In the genomic region with DNA sequence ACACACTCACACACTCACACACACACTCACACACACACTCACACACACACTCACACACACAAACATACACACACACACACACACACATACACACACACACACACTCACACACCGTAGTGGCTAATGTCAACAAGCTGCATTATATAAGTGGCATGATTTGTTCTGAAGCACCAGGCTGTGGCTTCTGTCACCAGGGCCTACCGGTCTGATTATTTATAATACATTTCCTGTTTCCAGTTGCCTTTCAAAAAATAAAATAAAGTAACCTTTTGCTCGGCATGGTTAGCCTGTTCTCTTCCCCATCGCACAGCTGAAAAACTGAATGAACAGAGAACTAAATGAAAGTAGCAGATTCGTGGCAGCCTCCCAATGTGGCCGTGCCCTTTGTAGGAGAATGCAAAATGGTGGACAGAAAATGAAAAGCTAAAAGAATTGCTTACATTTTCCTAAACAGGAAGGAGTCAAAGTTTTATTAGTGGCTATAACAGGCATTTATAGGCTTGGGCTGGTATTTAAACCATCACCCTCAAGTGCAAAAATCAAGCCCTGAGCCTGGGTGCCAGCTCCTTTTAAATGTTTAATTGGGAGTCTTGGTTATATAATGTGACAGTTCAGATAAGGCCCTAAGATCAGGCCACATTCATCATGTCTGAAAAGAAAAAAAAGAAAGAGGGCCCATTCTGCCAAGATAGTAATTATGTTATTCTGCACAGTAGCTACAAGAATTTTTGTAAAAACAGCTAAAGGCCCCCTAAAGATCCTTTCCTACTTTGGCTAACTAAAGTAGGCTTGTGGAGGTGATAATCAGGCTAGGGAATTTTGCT, we compare ENCODE assay signal across 8 mouse cellular contexts. TPM values are rescaled to one million over a fixed set of nuclear protein-coding genes. Genes with fewer than 3 reads are reported as not detected.
DNase-seq lines count a peak whose midpoint lies in the region; ATAC-seq and TF ChIP-seq lines count a peak whose summit lies in the region.

No protein-coding gene starts in this region.

- H3K27ac ChIP-seq in hindbrain, embryonic 12.5 days = peak overlapping the region; percentile 97
- H3K27ac ChIP-seq in limb, embryonic 14.5 days (replicated peaks; ENCODE audit: low read depth, low read length) = no peak overlapping the region
- H3K27ac ChIP-seq in stomach, embryonic 16.5 days (ENCODE audit: low read length) = no peak overlapping the region

- DNase-seq in embryo, embryonic 10.5 days (ENCODE audit: low spot score) = peak; percentile 14
- no peak for DNase-seq in embryo, embryonic 9.5 days (ENCODE audit: extremely low spot score)
- DNase-seq in brain, adult 2 months (ENCODE audit: low read depth, low spot score) = peak; percentile 16
- peak; percentile 47 for DNase-seq in limb, embryonic 14.5 days (ENCODE audit: low spot score)
- no peak for DNase-seq in gastrocnemius, postnatal 36 days
- no peak for DNase-seq in ovary, postnatal 14 days (ENCODE audit: low spot score)

- peak overlapping the region; percentile 94 for H3K9ac ChIP-seq in hindbrain, embryonic 12.5 days
- H3K9ac ChIP-seq in limb, embryonic 14.5 days (ENCODE audit: low read depth, low read length, severe bottlenecking) = peak overlapping the region; percentile 22
- no peak overlapping the region for H3K9ac ChIP-seq in stomach, embryonic 16.5 days (ENCODE audit: low read length)

- WGBS in hindbrain, embryonic 12.5 days = 44% methylated on average over 6 of the region's 6 CpGs
- WGBS in limb, embryonic 14.5 days = 23% methylated on average over 6 of the region's 6 CpGs
- 36% methylated on average over 6 of the region's 6 CpGs for WGBS in stomach, embryonic 16.5 days

- no peak for TF ChIP-seq POLR2A in limb, embryonic 14.5 days (IDR thresholded peaks at IDR 0.05; ENCODE audit: borderline replicate concordance, extremely low read depth, insufficient read depth, insufficient read length)

- intact Hi-C loops in gastrocnemius, postnatal 36 days (cut with DNase I) = loop anchor here (5.0 to 10.0 kb wide), 3 partner anchors 202 to 342 kb away; no protein-coding TSS in a partner anchor

- peak overlapping the region; percentile 56 for H3K4me3 ChIP-seq in hindbrain, embryonic 12.5 days
- peak overlapping the region; percentile 67 for H3K4me3 ChIP-seq in limb, embryonic 14.5 days (replicated peaks; ENCODE audit: low read length)
- peak overlapping the region; percentile 88 for H3K4me3 ChIP-seq in stomach, embryonic 16.5 days (replicated peaks; ENCODE audit: low read length)

- ATAC-seq in hindbrain, embryonic 12.5 days (ENCODE audit: low FRiP score) = no peak
- ATAC-seq in limb, embryonic 14.5 days (ENCODE audit: low FRiP score, low read depth) = no peak
- ATAC-seq in stomach, embryonic 16.5 days (ENCODE audit: insufficient read depth, low FRiP score) = no peak

- peaks cover 45% of the 10 kb centered on the region for H3K4me1 ChIP-seq in hindbrain, embryonic 12.5 days
- peaks cover 26% of the 10 kb centered on the region for H3K4me1 ChIP-seq in limb, embryonic 14.5 days (ENCODE audit: control insufficient read depth, insufficient read depth, low read length)
- H3K4me1 ChIP-seq in stomach, embryonic 16.5 days (ENCODE audit: control insufficient read depth, insufficient read depth, low read length) = peaks cover 8% of the 10 kb centered on the region; the same call in 1 of the 2 replicates

- H3K27me3 ChIP-seq in hindbrain, embryonic 12.5 days = no peaks in the 10 kb centered on the region
- no peaks in the 10 kb centered on the region for H3K27me3 ChIP-seq in limb, embryonic 14.5 days (ENCODE audit: control insufficient read depth, insufficient read depth, low read length)
- no peaks in the 10 kb centered on the region for H3K27me3 ChIP-seq in stomach, embryonic 16.5 days (ENCODE audit: control insufficient read depth, insufficient read depth, low read length)

- peak overlapping the region; percentile 68 for H3K4me2 ChIP-seq in hindbrain, embryonic 12.5 days (replicated peaks)
- peak overlapping the region; percentile 73 for H3K4me2 ChIP-seq in limb, embryonic 14.5 days (replicated peaks; ENCODE audit: low read depth, low read length, severe bottlenecking)
- peak overlapping the region; percentile 84 for H3K4me2 ChIP-seq in stomach, embryonic 16.5 days (ENCODE audit: low read depth, low read length)

- no peaks in the 10 kb centered on the region for H3K9me3 ChIP-seq in hindbrain, embryonic 12.5 days (replicated peaks)
- no peaks in the 10 kb centered on the region for H3K9me3 ChIP-seq in limb, embryonic 14.5 days (ENCODE audit: control insufficient read depth, low read length)
- no peaks in the 10 kb centered on the region for H3K9me3 ChIP-seq in stomach, embryonic 16.5 days (replicated peaks; ENCODE audit: control insufficient read depth, low read length)

- H3K36me3 ChIP-seq in hindbrain, embryonic 12.5 days = peaks cover 20% of the 10 kb centered on the region
- H3K36me3 ChIP-seq in limb, embryonic 14.5 days (ENCODE audit: control insufficient read depth, insufficient read depth, low read length) = peaks cover 24% of the 10 kb centered on the region
- no peaks in the 10 kb centered on the region for H3K36me3 ChIP-seq in stomach, embryonic 16.5 days (ENCODE audit: control insufficient read depth, insufficient read depth, low read length)

RNA-seq across cellular contexts. Expression of a gene that starts 4.4 kb away (rescaled TPM):
- polyA plus RNA-seq in hindbrain, embryonic 12.5 days (2016; fragmentation: Nextera tagmentation; extraction: Ambion mirVana) = 107 and 117 TPM in 2 replicates
- polyA plus RNA-seq in limb, embryonic 14.5 days (2012; rRNA removed) = 44.7 and 53.0 TPM in 2 replicates
- polyA plus RNA-seq in limb, embryonic 14.5 days (2014; fragmentation: Nextera tagmentation; extraction: Ambion mirVana) = 64.2 and 71.1 TPM in 2 replicates
- polyA plus RNA-seq in stomach, embryonic 16.5 days (2015; fragmentation: Nextera tagmentation; extraction: Ambion mirVana) = 20.5 and 21.8 TPM in 2 replicates
- total RNA-seq in gastrocnemius, postnatal 36 days (2021) = 10 to 100 TPM; 13.7 to 19.0 TPM

Comparison
In these comparisons a context has a peak if more than half of its experiments do, and no peak if none do; other contexts are left out.
1. DNase-seq: peak in embryo, embryonic 10.5 days (single experiment), brain, adult 2 months (single experiment) and limb, embryonic 14.5 days (single experiment); none in embryo, embryonic 9.5 days (single experiment), gastrocnemius, postnatal 36 days (0 of 2) and ovary, postnatal 14 days (single experiment).
2. Peak in every context shown above with its lines, with median percentiles within 50 percentile points of each other: H3K4me2 ChIP-seq and H3K4me3 ChIP-seq.